Mouse (Mus musculus) kidney, adult 8-10 months (tissue): Measurements from ENCODE around the gene Clmp.
A peak's percentile ranks its signal among the peaks of the same experiment; 100 is the strongest.

Experiments
- DNase-seq, 2 experiments: peaks; one replicate each; pipeline ENCODE4 v3.0.0; 2022

The Clmp gene

DNA sequence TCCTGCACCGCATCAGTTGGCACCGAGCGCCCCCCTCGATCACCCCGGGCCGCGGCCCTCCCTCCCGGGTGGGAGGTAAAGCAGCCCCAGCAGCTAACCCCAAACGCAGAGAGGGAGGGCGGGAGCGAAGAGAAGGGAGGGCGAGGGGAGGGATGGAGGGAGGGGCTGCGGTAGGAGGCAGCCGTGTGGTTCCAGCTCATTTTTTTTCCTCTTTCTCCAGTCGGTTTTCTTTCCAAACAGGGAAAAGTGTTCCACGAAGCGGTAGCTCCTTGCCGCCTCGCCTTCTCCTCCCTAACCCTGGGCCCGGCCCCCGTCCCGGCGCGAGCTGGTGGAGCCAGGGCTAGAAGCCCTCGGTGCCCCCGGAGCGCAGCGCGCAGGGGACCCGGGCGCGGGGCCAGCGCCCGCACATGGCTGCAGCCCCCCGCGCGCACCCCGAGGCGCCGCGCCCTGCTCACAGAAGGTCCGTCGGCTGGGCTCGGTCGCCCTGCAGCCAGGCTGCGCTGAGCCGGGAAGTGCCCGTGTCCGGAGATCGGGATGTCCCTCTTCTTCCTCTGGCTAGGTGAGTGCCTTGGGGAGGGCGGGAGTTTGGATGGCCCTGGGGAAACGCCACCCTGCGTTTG is at the start of gene Clmp:
TSS of gene Clmp (plus strand) at position 162 of the 620 bp plus-strand sequence.
- no peak for DNase-seq

DNA sequence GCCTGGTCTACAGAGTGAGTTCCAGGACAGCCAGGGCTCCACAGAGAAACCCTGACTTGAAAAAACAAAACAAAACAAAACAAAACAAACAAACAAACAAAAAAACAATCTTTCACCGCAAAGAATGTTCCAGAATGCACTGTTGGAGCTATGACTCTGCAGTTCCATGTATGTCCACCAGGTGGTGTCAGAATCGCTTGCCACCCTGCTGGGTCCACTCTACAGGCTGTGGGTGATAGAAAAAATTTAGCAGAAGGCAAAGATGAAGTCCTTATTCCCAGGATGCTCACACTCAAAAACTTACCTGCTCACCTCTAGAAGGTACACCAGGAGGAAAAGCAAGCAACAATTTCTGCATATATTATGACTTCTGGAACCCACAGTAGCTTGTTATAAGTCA is 49.7 kb upstream of the Clmp start:
- DNase-seq = peak in 1 of 2 experiments; percentile 72

GRCm38 (mm10) chr9:40637705-40638393 is 47.9 kb upstream of the Clmp start:
- DNase-seq = no peak

DNA sequence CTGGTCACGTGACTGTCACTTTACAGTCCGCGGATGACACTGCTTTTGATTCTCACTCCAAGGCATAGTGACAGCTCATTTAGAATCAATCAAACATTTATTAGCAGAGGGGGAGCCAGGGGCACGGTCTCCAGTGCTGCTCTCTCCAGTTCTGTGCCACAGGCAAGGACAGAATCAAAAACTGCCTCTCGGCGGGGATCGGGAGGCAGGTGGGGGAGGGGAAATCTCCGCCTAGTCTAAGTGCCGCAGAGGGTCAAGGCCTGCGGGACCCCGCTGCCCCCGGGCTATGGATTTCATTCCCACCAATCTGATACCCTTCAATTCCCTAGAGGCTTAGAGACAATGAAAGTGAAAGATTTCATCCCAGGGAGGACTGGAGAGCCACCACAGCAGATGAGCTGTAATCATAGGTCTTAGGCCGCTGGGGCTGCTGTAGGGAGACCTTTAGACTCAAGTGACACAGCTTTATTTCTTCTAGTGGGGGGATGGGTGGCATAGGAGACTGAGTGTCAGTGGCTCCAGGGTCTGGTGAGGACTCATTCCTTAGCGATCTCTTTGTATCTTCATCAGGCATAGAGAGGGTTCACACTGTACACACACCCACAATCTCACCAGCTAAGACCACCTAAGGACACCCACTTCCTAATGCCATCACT is 47.2 kb upstream of the Clmp start:
- no peak for DNase-seq

GRCm38 (mm10) chr9:40639536-40640187 is 46.1 kb upstream of the Clmp start:
- DNase-seq = no peak

- DNase-seq = no peak
These were observed 44.4 kb upstream of the Clmp start for GRCm38 (mm10) chr9:40641318-40641717.

GRCm38 (mm10) chr9:40642470-40643220 is 43.1 kb upstream of the Clmp start:
- DNase-seq = no peak

DNA sequence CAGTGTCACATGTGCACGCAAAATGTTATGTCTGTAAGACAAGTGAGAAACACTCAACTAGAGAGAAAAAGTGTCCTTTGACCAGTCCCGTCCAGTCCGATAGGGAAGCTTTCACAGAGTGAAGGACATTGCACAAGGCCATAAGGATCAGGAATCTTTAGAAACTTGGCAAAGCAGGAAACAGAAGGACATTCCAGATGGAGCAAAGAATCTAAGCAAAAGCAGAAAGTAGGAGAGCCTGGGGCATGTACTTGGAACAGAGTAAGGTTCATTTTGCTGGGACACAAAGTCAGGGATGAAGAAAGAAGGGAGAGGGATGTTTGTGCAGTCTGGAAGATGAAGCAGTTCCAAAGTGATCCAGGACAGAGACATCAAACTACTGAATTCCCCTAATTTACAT is 36.3 kb upstream of the Clmp start:
- DNase-seq = no peak

DNA sequence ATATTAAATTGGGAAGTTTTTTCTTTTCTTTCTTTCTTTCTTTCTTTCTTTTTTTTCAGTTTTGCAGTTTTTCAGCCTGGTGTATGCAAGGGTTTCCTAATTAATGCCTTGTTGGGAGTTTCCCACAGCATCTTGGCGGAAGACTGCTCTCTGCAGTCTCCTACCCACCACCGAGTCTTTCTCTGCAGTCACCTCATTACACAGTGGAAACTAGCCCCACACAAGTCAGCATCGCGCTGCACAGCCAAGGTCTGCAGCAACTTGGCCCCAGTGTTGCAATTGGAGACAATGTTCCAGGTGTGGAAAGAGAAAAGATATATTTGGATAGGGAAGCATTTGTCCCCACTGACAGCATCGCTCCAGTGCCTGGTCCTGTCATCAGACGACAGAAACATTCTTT is 35.8 kb upstream of the Clmp start:
- no peak for DNase-seq

DNA sequence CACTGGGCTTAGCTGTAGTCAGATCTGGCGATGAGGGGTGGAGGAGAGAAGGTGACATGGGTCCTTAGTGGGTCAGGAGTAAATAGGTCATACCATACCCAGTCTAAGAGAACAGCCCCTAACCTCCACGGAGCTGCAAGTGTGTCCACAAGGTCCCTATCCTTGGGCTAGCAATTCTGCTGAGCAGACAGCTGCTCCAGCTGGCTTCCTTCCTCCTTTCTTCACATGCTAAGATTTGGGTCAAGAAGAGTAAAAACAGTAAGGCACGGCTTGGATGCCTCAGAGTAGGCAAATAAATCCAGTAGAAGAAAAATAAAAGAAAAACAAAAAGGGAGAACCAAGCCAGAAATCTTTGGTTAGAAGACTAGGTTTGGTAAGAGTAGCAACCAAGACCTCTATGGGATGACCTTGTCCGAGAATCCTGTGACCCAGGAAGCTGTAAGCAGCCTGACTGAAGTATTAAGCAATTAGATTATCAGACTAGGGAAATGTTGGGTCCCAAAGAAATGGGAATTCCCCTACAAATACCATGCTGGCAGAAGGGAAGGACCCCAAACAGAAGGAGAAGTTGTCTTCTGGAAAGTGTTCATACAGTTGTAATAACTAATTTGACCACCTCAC is 34.4 kb upstream of the Clmp start:
- no peak for DNase-seq

DNA sequence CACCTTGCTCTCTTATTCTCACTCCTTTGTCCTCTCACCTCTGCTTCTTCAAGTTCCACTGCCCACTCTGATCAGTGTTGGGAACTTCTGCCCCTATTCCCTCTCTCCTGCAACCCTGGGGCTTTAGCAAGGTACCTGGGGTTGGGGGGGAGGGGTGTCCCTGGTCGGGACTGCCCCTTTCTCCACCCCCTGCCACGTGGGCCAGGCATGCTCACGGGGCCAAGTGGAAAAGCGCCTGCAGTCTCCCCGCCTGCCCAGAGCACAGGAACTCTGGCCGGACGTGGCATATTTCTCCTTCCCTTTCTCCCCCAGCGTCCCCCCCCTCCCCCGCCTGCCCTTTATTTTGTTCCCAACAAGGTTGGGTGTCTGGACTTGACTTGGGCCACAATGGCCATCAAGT is 33.0 kb upstream of the Clmp start:
- no peak for DNase-seq

- DNase-seq = no peak
These were observed 19.5 kb upstream of the Clmp start for GRCm38 (mm10) chr9:40666190-40666803.

GRCm38 (mm10) chr9:40670313-40670712 is 15.4 kb upstream of the Clmp start, which contains the start of gene Gm21915:
Gm21915 (plus strand) TSS chr9:40670613.
- no peak for DNase-seq

- no peak for DNase-seq
These were observed 14.3 kb upstream of the Clmp start for GRCm38 (mm10) chr9:40671323-40671930.

DNA sequence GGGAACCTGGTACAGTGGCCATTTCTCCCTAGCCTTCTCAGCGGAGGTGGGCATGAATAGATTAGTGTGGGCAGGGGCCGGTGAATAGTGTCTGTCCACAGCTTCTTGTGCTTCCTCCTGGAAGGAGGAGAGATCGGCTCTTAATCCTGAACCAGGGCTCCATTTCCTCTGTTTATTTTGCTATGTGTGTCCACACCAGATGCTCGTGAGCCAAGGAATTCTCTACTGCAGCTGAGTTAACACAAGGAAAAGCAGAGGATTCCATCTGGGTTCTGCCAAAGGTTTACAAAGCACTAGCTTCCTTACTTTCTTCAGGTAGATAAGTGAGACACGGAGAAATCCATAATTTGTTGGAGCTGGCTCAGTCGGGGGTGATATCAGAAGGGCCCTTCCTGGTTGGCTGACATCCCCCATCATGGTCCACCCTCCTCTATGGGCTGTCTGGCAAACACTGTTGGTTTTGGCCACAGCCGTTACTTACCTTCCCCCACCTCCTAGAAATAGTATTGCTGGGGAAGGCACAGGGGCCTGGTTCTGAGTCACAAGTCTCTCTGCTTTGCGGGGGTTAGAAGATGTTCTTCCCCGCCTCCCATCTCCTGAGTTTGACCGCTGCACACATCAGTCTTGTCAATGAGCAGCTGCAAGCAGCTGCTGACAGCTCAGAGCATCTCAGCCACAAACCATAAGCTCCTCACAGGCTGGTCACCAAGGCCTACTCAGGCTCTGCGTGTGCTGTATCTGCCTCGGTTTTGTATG is 10.4 kb upstream of the Clmp start:
- DNase-seq = no peak

GRCm38 (mm10) chr9:40678653-40679052 is 7.1 kb upstream of the Clmp start:
- no peak for DNase-seq

DNA sequence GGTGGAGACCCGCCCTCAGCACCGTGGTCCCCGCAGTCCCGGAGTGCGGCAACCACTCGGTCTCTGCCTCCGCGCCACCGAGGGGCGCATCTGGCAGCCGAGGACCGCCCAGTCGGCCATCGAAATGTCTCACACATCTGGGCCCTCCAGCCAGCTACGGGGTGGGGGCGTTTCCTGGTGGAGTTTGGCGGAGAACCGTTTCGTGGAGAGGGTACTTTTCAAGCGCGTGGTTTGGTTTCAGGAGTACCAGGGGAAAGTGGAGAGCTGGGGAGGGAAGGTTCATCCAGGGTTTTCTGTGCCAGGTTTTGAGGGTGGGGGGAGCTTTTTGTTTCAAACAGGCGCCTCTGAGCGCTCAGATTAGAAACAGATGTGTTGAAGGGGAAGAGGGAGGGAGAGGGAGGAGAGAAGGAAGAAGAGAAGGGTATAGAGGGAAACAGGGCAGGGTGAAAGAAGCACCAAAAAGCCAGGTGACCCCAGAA is 698 bp downstream of the Clmp start:
- no peak for DNase-seq

- no peak for DNase-seq
These were observed 1.3 kb downstream of the Clmp start for GRCm38 (mm10) chr9:40687053-40687452.

- DNase-seq = no peak
These were observed 1.8 kb downstream of the Clmp start for GRCm38 (mm10) chr9:40687553-40687952.

- no peak for DNase-seq
These were observed 4.7 kb downstream of the Clmp start for GRCm38 (mm10) chr9:40690511-40690910.

DNA sequence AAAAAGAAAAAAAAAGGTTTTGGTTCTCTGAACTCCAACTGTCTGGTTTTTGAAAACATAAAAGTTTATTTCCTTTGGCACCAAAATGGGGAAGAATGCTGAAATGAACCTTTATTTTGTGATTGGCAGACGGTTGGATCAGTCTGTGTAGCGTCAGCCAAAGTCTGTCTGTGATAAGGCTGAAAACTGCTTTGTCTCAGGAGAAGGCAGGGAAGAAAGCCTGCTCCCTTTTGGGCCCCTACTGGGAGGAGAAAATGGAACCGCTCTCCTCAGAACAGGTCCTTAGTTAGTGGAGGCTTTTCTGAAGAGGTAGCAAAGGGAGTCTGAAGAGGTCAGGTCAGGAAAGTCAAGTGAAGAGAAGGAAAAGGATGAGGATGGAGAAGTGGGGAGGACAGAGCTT is 7.3 kb downstream of the Clmp start:
- no peak for DNase-seq
